Mouse (Mus musculus) layer of hippocampus, postnatal 14 days (tissue): ENCODE measurements around the gene Pgc. TPM values are rescaled to one million over a fixed set of nuclear protein-coding genes. Genes with fewer than 3 reads are reported as not detected.

Source experiments
- DNase-seq, 2 experiments: peaks; one replicate each; pipeline ENCODE4 v3.0.0; 2021 to 2022; ENCODE audit warnings: low spot score in 2 of 2, mixed read lengths in 1 of 2
- total RNA-seq, 2 experiments: library from RNA; stranded (reverse); gene quantifications; 2 replicates each; pipeline ENCODE4 v1.2.3; 2021

Pgc gene
- total RNA-seq, 2 experiments from 2014 or later = not detected

- DNase-seq = no peak
These were observed 22.3 kb downstream of the Pgc start for GRCm38 (mm10) chr17:47748791-47749553.

GRCm38 (mm10) chr17:47749626-47750025, 23.0 kb downstream of the Pgc start:
- no peak for DNase-seq

GRCm38 (mm10) chr17:47750101-47750500, 23.5 kb downstream of the Pgc start:
- no peak for DNase-seq

- DNase-seq = no peak
These were observed 25.2 kb downstream of the Pgc start for GRCm38 (mm10) chr17:47751811-47752210.

- DNase-seq = no peak
These were observed 26.6 kb downstream of the Pgc start for GRCm38 (mm10) chr17:47753130-47753775.

GRCm38 (mm10) chr17:47754246-47754645, 27.6 kb downstream of the Pgc start:
- DNase-seq = peak in 1 of 2 experiments; percentile 16

GRCm38 (mm10) chr17:47756366-47756765, 29.7 kb downstream of the Pgc start:
- no peak for DNase-seq

GRCm38 (mm10) chr17:47757056-47757610, 30.5 kb downstream of the Pgc start:
- DNase-seq = no peak

GRCm38 (mm10) chr17:47759702-47760410, 33.2 kb downstream of the Pgc start:
- DNase-seq = no peak

- no peak for DNase-seq
These were observed 35.4 kb downstream of the Pgc start for GRCm38 (mm10) chr17:47762028-47762427.

GRCm38 (mm10) chr17:47762518-47763340, 36.1 kb downstream of the Pgc start:
- peak; percentile 72 to 90 for DNase-seq

GRCm38 (mm10) chr17:47765986-47766385, 39.3 kb downstream of the Pgc start:
- no peak for DNase-seq

- no peak for DNase-seq
These were observed 39.9 kb downstream of the Pgc start for GRCm38 (mm10) chr17:47766407-47767043.

GRCm38 (mm10) chr17:47767081-47767455, 40.4 kb downstream of the Pgc start:
- no peak for DNase-seq

- DNase-seq = no peak
These were observed 41.0 kb downstream of the Pgc start for GRCm38 (mm10) chr17:47767456-47768141.

GRCm38 (mm10) chr17:47768707-47769276, 42.1 kb downstream of the Pgc start:
- DNase-seq = peak; percentile 22 to 45

GRCm38 (mm10) chr17:47769389-47770299, 43.0 kb downstream of the Pgc start:
- no peak for DNase-seq

- DNase-seq = no peak
These were observed 47.0 kb downstream of the Pgc start for GRCm38 (mm10) chr17:47773604-47774003.
